Mouse (Mus musculus) kidney, adult 11 months (tissue): ENCODE measurements around the gene Tle6.
A peak's percentile ranks its signal among the peaks of the same experiment; 100 is the strongest.

Experiments
- DNase-seq: peaks from one replicate; pipeline ENCODE4 v3.0.0; 2022

The Tle6 gene

DNA sequence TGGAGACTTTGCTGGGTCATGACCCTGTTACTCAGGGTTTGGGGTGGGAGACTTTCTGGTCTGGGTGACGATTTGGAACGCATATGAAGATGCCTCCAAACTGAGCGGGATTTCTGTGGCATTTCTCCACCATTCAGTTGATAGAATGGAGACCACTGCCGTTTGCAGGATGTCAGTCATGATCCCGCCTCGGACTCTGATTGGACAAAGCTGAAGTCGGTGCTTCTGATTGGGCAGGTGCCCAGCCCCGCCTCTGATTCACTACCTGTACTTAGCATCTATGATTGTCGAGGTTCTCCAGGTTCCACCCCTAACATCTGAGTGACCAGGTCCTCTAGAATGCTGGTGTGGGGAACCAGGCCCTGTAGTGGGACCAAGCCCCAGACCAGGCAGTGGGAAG, 19.9 kb upstream of the Tle6 start:
- no peak for DNase-seq

DNA sequence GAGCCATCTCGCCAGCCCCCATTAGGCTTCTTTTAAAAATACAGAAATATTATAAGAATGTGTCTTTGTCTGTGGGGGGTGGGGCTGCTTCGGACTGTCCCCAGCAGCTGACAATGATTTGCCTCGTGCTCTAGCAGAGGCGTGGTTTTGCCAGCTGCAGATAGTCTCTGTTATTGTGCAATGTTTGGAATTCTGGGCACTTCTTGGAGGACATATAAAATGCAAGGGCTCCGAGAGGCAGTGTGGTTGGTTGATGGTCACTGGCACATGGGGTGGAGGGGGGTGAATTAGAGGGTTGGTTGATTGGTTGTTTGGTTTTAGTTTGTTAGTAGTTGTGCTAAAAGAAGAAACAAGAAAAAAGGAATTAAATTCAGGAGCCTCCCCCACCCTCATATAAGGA, 19.1 kb upstream of the Tle6 start:
- no peak for DNase-seq

DNA sequence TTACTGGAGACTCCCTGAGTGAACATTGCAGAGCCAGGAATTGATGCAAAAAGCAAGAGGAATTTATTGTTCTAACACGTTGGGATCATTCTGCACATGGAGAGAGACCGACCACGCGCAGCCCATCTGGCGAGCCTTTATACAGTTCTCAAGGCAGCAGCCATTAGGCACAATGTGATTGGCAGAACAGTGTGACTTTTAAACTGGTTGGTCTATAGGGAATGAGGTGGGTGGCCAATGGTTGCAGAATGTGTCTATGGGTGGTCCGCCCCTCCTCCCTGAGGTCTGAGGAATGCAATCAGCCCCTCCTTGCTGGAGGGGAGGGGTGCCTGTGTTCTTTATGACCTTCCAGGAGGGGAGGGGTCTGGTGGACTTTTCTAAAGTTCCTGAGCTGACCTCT, 14.6 kb upstream of the Tle6 start:
- no peak for DNase-seq

DNA sequence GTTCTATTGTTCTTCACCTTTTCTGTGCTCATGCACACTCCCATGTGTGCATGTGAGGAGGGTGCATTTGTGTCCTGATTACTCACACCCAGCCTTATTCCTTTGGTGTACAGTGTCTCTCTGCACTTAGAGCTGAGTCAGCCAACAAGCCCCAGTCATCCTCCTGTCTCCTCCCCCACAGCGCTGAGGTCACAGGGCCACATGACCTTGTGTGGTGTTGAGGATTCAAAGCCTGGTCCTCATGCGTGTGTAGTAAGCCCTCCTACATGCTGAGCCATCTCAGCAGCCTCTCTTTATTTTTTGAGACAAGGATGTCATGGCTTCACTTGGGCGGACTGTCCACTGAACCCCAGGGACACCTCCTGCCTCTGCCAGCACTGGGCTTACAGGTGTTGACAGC, 11.9 kb upstream of the Tle6 start:
- no peak for DNase-seq

DNA sequence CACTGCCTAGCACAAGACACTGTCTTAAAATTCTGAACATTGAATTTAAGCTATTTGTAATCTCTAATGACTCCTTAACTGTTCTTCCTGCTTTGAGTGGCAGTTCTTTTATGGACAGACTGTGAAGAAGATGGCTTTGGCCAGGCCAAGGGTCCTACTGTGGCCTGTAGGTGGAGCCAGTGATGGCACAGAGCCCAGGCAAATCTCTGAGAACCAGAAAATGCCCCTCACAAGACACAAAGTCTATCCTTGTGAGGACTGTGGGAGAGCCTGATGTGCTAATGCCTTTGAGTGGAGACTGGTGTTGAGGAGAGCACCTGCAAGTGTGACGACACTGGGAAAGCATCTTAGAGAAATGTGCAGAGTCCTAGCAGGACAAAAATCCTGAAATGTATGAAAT, 7.4 kb upstream of the Tle6 start:
- no peak for DNase-seq

DNA sequence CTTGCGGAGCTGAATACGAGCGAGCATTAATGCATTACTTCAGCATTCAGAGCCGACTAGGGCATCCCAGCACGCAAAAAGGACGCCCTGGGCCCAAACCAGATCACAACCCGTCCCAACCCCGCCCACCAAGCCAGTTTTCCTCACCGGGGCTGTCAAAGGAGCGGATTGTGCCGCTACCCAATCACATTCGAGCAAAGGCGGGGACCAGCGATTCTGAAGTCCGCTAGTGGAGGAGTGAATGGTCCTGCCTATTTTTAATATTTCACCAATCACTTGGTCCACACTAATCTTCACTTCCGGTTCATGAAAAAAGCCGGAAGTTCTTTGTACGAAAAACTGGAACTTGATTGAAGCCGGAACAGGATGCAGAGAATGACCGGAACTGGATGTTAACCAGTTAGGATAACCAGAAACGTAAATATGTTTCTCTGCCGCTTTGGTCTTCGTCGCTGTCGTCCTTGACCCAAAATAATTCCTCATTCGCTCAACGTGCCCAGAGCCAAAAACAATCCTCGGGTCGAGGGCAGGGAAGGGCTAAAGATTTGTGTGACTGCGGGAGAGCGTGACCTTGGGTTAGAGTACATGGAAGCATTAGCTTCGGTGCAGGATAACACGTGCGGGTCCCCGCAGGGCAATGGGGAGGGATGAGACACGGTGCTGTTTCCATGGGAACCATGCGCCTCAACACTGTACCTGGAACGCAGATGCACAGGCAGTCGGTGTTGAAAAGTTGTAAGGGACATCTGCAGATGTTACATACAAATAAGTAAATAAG, 5.3 kb upstream of the Tle6 start, which contains the start of gene BC025920:
BC025920 (plus strand) TSS at position 297 of the 778 bp plus-strand sequence.
- DNase-seq: peak; percentile 98

DNA sequence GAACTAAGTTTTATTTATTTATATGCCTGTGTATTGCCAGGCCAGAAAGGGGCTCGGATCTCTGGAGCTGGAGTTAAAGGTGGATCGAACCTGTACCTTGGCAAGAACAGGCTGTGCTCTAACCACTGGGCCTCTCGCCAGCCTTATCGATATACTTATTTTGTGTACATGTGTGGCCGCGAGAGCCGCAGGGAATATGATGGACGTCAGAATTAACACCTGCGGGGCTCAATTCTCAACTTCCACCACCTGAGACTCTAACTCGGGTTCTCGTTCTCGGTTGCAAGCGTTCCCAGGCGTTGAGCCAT, 4.7 kb upstream of the Tle6 start:
- no peak for DNase-seq

DNA sequence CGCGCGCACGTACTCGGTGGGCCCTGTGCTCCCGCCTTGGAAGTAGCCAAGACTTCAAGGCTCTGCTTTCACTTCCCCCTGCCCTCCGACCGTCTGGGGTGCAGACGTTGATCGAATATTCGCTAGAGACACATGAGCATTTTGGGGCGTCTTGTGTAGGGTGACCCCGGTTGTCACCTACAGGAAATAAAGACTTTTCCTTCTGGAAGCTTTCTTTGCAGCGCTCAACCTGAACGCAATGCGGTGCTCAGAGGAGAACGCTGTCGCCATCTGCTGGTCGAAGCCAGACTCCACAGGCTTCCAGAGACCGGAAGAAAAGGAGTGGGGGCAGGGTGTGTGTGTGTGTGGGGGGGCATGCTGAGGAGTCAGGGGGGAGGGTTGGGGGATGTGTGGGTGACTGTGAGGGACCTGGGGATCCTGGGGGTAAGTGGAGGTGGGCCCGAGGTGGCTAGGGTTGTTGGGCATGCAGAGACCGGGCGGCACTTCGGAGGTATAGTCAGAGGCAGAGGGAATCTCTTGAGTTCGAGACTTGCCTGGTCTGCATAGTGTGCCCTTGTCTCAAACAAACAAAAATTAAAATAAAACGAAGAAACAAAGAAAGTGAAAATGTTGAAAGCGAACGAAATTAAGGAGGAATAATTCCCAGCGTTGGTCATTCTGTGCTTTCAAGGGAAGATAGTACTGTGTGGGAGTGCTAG, 4.2 kb upstream of the Tle6 start:
- peak; percentile 79 for DNase-seq

DNA sequence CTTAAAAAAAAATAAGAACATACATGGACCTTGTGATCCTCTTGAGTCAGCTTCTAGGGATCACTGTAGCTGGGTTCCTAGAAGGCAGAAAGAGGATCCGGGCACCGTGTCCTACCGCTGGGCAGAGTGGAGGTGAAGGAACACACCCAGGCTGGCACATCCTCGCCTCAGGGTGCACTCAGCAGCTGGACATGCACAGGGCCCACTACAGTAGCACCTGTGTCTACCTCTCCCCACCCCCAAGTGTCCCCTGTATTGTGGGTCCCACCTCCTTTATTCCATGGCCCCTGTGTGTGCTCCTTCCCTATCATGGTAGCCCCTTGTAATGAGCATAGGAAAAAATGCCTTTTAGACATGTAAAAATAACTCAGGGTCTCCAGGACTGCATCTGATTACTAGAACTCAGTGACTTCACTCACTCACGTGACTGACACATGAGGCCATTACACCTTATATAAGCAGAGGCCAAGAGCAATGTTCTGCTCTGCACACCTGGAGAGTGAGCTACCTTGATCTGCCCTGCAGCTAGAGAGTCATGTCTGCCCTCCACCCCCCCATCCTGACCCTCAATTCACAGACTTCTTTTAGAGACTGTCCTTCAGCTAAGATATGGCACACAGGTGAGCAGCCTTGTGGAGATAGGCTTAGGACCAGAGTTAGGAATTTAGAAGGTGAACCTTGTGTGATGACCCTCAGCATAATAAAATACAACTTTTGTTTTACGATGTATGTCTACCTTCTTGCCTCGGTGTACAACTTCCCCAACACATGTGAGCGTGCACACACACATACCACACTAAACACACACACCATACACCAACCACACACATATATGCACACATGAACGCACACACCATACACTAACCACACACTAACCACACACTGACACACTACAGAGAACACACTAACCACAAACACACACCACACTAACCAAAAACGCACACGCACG, 3.4 kb upstream of the Tle6 start:
- DNase-seq: peak; percentile 45

DNA sequence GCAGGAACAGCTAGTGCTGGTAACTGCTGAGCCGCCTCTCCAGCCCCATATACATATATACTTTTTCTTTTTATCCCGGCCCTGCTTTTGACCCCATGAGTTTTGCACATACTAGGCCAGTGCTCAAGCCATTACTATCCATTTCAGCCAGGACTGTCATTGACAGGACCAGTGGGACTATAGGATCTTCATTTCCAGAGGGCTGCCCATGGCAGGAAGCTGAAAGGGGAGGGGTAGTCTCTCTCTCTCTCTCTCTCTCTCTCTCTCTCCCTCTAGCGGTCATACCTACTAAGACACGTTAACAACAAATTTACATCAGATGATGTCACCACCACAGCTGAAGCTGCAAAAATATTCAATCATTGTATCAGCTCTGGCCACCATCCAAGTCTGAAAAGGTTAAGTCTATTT, 1.9 kb upstream of the Tle6 start:
- DNase-seq: no peak

DNA sequence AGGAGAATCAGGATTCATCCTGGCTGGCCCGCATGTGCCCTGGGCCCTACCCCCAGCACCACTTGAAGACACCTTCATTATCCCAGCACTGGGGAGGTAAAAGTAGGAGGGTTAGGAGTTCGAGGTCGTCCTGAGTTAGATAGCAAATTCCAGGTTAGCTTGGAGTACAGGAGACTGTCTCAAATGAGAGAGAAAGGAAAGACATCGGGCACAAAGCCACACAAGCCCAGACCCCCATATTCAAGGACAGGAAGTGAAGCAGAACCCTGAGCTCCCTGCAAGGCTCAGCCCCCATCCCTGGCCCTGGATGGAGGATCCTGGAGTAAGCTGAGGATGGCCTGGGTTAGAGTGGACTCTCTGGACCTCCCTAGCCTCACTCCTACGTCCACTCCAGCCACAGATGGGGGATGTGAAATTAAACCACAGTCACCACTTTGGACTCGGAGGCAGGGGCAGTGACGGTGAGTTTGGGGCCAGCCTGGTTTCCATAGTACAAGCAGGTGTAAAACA, 578 bp upstream of the Tle6 start:
- no peak for DNase-seq

DNA sequence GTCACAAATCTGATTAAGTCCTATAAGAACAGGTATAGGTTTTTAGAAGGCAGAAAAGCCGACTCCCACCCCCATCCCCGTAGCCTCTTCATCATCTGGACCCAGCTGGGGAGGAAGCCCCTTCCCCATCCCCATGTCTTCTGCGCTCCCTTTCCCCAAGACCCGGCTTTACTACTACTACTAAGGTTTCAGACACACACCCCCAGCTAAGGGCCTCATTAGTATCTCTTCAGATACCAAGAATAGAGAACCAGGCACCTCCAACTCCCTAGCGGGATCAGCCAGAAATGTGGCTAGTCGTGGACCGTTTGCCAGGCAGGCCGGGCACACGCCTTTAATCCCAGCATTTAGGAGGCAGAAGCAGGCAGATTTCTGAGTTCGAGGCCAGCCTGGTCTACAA, 777 bp downstream of the Tle6 start:
- no peak for DNase-seq

DNA sequence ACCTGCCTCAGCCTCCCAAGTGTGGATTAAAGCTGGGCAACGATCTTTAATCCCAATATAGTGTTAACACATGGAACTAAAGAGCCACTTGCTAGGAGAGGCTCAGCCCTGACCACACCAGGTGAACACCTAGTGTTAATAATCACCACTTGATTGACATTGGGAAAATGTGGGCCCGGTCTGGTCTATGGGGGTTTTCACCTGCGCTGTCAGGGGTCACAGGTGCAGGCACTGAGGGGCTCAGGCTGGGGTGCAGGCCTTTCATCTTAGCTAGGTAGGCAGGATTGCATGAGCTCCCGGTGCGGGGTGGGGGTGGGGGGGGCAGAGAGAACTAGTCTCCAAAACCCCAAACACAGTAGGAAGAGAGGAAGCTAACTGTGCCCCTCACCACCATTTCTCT, 1.2 kb downstream of the Tle6 start:
- DNase-seq: no peak

DNA sequence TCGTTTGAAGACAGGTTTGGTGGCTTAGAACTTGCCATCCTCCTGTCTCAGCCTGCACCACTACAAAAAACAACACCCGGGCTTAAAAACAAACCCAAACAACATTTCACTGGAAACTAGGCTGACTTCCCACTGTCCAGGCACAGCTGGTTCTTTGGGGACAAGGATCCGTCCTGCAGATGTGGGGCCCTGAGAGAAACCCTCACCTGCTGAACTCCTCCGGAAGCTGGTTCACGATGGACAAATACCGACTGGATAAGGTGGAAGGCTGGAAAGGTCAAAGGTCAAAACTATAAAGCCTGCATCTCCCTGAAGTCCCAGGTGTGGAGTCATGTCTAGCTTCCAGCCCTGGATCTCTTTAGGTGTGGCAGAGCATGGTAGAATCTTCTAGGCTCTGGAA, 2.0 kb downstream of the Tle6 start:
- no peak for DNase-seq

DNA sequence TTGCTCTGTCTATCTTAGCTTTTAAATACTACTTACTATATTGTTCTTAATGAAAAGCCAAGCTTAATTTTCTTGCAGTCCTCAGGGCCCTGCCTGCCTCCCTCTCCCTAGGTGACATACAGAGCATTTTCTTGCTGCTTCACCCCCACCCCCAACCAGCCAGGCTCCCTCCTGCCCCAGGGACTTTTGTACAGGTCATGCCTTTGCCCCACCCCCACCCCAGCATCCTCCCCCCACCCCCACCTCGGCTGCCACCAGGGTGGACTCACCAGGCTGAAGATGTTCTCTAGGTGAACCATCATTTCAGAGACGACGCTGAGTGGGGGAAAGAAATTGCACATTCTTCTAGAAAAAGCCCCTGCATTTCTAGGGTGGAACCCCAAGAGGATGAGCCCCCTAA, 2.5 kb downstream of the Tle6 start:
- no peak for DNase-seq

DNA sequence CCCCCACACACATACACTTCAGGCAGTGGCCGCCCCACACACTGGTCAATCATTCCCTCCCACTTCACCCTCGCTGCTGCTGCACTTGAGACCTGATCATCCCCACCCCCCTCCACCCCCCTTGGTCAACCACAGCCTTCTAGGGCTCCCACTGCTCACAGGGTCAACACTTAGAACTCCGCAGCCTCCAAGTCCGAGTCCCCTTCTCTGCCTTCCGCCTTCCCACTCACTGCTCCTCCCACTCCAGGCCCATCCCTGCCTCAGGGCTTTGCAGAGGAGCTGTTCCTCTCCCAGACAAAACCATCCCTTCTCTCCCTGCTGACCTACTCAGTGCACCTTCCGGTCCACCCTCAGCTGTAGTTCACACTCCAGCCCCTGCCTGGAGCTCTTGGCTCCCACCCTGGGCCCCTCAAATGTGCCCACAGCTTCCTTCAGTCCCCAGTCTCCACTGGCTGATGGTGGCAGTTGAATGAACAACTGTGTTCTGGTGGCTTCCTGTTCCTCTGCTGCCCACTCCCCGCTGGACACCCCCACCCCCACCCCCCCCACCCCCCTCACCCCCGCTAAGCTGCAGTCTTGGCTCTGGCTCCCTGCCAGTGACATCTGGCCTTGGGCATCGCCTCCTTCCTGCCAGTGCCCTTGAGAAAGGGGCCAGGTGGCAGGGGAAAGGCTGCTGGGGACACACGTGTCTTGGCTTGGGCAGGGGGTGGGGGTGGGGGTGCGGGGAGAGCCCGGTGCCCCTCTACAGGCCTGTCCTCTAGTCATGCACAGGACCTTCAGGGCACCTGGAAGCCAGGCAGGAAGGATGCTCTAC, 3.5 kb downstream of the Tle6 start:
- DNase-seq: no peak

DNA sequence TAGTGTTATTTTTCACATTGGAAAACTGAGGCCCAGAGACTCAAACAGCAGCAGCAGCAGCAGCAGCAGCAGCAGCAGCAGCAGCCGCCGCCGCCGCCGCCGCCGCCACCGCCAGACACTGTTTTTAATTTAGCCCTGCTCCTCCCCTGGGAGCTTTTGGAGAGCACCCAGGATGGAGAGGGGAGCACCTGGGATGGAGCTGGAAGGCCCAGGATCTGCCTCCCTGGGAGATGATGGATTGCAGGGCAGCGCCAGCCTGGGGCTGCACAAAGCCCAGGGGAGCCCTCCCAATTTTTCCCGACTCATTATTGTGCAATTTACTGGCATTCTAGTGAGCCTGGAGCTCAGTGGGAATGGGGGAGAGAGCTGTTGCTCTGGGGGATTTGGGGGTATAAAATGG, 4.3 kb downstream of the Tle6 start:
- no peak for DNase-seq

DNA sequence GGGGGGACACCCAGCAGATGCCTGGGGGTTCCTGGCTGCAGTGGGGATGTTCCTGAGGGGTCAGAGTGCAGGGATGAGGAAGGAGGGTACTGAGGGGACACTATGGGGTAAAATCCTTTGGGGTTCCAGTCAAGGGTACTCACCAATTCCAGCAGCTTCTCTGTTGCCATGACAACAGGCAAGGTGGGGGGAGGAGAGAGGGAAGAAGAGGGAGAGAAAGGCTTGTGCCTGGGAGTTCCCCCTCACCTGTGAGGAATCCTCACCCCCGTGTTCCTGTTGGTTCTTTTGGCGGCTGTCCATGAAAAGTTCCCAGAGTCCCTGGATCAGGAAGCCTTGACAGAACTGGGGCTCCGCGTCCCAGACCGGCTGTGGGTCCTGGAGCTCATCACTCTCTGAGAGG, 5.3 kb downstream of the Tle6 start:
- DNase-seq: no peak

DNA sequence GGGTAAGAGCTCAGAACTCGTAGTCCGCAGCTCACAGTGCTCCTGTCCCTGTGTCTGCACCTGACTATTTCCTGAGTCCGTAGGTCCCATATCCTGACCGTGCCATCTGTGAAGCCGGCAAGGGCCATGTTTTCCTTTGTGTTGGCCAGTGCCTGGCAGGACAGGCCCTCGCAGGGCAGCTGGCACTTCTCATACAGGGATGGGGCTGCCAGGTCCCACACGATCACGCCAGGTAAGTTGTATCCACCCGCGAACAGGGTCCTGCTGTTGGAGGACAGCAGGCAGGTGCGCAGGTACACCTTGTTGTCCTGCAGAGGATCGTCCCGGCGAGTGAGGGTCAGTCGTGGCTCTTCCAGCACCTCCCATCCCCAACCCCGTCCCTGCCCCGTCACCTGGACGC, 6.9 kb downstream of the Tle6 start:
- no peak for DNase-seq

DNA sequence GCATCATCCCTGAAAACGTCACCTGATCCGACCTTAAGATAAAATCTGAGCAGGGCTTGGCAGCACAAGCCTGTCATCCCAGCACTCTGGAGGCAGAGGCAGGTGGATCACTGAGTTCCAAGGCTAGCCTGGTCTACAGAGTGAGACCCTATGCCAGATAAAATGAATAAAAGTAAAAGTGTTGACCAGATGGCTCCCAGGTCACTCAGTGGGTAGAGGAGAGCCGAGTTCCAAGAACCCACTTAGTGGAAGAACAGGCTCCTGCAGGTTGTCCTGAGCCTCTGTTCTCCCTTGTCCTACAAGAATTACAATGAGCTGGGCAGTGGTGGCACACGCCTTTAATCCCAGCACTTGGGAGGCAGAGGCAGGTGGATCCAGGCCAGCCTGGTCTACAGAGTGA, 7.7 kb downstream of the Tle6 start:
- DNase-seq: no peak

DNA sequence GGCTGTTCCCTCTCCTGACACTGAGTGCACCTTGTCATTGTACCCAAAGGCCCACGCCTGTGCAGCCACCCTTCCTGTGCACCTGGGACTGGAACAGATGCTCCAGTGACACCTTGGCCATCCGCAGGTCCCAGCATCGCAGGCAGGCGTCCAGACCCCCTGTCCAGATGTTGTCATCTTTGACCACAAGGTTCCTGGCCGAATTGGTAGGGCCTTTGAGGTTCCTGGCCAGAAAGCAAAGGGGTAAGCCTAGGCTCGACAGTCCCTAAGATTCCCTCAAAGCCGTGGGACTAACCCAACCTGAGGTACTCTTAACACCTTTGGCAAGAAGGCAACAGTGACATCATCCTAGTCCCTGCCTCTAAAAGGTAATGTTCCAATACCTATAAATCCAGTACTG, 8.2 kb downstream of the Tle6 start:
- DNase-seq: no peak

DNA sequence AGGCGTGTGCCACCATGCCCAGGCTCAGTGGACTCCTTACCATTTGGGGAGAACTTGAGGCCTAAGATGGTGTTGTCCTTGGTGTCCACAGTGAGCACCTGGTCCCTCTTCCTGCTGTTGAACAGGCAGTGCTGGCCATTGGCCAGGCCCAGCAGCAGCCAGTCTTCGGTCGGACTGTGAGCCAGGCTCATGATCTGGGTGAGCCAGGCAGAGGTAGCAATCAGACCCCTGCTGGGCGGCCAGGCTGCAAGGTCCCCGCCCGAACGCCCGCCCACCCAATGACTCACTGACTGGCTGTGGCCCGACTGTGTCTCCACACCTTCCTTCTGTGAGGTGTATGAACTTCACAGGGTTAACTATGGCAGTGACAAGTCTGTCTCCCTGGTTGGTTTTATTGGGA, 9.0 kb downstream of the Tle6 start:
- no peak for DNase-seq

DNA sequence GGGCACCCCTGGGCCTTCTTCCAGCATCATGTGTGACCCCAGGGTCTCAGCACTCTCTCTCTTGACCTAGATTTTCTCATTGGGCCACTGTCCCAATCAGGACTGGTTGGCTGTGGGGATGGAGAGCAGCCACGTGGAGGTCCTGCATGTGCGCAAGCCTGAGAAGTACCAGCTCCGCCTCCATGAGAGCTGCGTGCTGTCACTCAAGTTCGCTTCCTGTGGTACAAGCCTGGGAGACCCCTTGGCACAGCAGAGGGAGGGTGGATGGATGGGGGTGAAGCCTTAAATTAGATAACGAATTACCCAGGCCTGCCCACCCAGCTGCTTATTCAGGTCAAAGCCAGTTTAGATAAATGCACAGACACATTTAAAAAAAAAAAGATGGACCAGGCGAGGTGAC, 12.1 kb downstream of the Tle6 start:
- no peak for DNase-seq
